Mouse (Mus musculus) small intestine, adult 2 months (tissue): Measurements from ENCODE around the gene Slco3a1. TPM values are rescaled to one million over a fixed set of nuclear protein-coding genes. Genes with fewer than 3 reads are reported as not detected.

ENCODE experiments used
- H3K27ac ChIP-seq: fragments of 200-500 bp; 2 replicates; pipeline ENCODE4 v1.5.1; 2012; ENCODE audit warnings: low read depth, low read length, control low read depth, inconsistent platforms; ENCODE audit not compliant: insufficient read depth
- H3K27me3 ChIP-seq: fragments of 200-500 bp; 2 replicates; pipeline ENCODE4 v1.6.1; 2012; ENCODE audit warnings: mild to moderate bottlenecking, moderate library complexity, low read length, inconsistent platforms; ENCODE audit not compliant: control insufficient read depth, insufficient read depth
- H3K36me3 ChIP-seq: fragments of 200-500 bp; 2 replicates; pipeline ENCODE4 v1.6.1; 2012; ENCODE audit warnings: mild to moderate bottlenecking, low read length, control low read depth, inconsistent platforms; ENCODE audit not compliant: control insufficient read depth, insufficient read depth
- H3K4me1 ChIP-seq: fragments of 200-500 bp; 2 replicates; pipeline ENCODE4 v1.6.1; 2012; ENCODE audit warnings: low read length, inconsistent platforms, mixed read lengths; ENCODE audit not compliant: control insufficient read depth, insufficient read depth, insufficient read length
- H3K4me3 ChIP-seq: fragments of 200-500 bp; 2 replicates; pipeline ENCODE4 v1.5.1; 2012; ENCODE audit warnings: low read depth, mild to moderate bottlenecking, control low read depth, inconsistent platforms, low read length, moderate library complexity
- CTCF ChIP-seq: fragments of 200-500 bp; IDR thresholded peaks from 2 replicates; pipeline ENCODE4 v1.5.1; 2012; ENCODE audit warnings: low read depth, mild to moderate bottlenecking, control low read depth, inconsistent platforms, low read length, moderate library complexity, mixed read lengths; ENCODE audit not compliant: insufficient replicate concordance, insufficient read length; ENCODE audit errors: extremely low read depth
- POLR2A ChIP-seq: fragments of 200-500 bp; IDR thresholded peaks from 2 replicates; pipeline ENCODE4 v1.6.1; 2012; ENCODE audit warnings: low read depth, mild to moderate bottlenecking, control low read depth, inconsistent platforms, low read length, moderate library complexity
- WGBS: fragments of 180-500 bp; shearing (Covaris S2); methylation state at CpG from one replicate; pipeline ENCODE4 v1.1.7; 2018; 5-methylcytosine and 5-hydroxymethylcytosine counted together
- polyA plus RNA-seq: library from polyadenylated mRNA; depleted of rRNA; stranded (reverse); fragments of >200 nt; gene quantifications from 2 replicates; pipeline ENCODE4 v1.2.3, GENCODE M21; 2012

Slco3a1 gene
- polyA plus RNA-seq, 1 experiment: 15.3 TPM

- 83% methylated on average over 3 of the region's 3 CpGs for WGBS
- H3K36me3 ChIP-seq: no peaks in the 10 kb centered on the region
- TF ChIP-seq CTCF: no peak
- TF ChIP-seq POLR2A: no peak
- no peak overlapping the region for H3K4me3 ChIP-seq
- no peaks in the 10 kb centered on the region for H3K27me3 ChIP-seq
- no peak overlapping the region for H3K27ac ChIP-seq
- no peaks in the 10 kb centered on the region; the same call in 1 of the 2 replicates for H3K4me1 ChIP-seq
Measured at GRCm38 (mm10) chr7:74429252-74429651, 125.3 kb downstream of the Slco3a1 start.

- no peaks in the 10 kb centered on the region for H3K36me3 ChIP-seq
- no peak for TF ChIP-seq POLR2A
- no peak for TF ChIP-seq CTCF
- peaks cover 17% of the 10 kb centered on the region; the same call in 1 of the 2 replicates for H3K4me1 ChIP-seq
- no peaks in the 10 kb centered on the region for H3K27me3 ChIP-seq
- WGBS: 73% methylated on average over 1 of the region's 1 CpGs
- no peak overlapping the region for H3K4me3 ChIP-seq
- no peak overlapping the region for H3K27ac ChIP-seq
Measured at GRCm38 (mm10) chr7:74427135-74427534, 127.4 kb downstream of the Slco3a1 start.

GRCm38 (mm10) chr7:74425941-74426340, 128.6 kb downstream of the Slco3a1 start:
- Histone ChIP-seq H3K27me3 (no peaks in the 10 kb centered on the region), H3K4me3 (no peak overlapping the region), H3K4me1 (peaks cover 21% of the 10 kb centered on the region; the same call in 1 of the 2 replicates), H3K36me3 (no peaks in the 10 kb centered on the region), H3K27ac (no peak overlapping the region)
- 89% methylated on average over 1 of the region's 1 CpGs for WGBS
- TF ChIP-seq CTCF (no peak), POLR2A (no peak)

- Histone ChIP-seq H3K4me1 (peaks cover 23% of the 10 kb centered on the region; the same call in 1 of the 2 replicates), H3K4me3 (no peak overlapping the region), H3K36me3 (no peaks in the 10 kb centered on the region), H3K27ac (no peak overlapping the region), H3K27me3 (no peaks in the 10 kb centered on the region)
- TF ChIP-seq CTCF (no peak), POLR2A (no peak)
- WGBS: 19% methylated on average over 9 of the region's 9 CpGs
Measured at GRCm38 (mm10) chr7:74423928-74424850, 130.4 kb downstream of the Slco3a1 start.

- Histone ChIP-seq H3K27me3 (no peaks in the 10 kb centered on the region), H3K4me1 (peaks cover 23% of the 10 kb centered on the region; the same call in 1 of the 2 replicates), H3K36me3 (no peaks in the 10 kb centered on the region), H3K27ac (no peak overlapping the region), H3K4me3 (no peak overlapping the region)
- WGBS: 47% methylated on average over 3 of the region's 3 CpGs
- TF ChIP-seq POLR2A (no peak), CTCF (no peak)
Measured at GRCm38 (mm10) chr7:74423316-74423715, 131.3 kb downstream of the Slco3a1 start.

- H3K27ac ChIP-seq: no peak overlapping the region
Measured at GRCm38 (mm10) chr7:74422731-74423130, 131.8 kb downstream of the Slco3a1 start.

GRCm38 (mm10) chr7:74422002-74422401, 132.6 kb downstream of the Slco3a1 start:
- no peak overlapping the region for H3K27ac ChIP-seq
- H3K4me1 ChIP-seq: peaks cover 26% of the 10 kb centered on the region; the same call in 1 of the 2 replicates
- WGBS: 31% methylated on average over 13 of the region's 13 CpGs

More at GRCm38 (mm10) chr7:74422731-74423130, 131.8 kb downstream of the Slco3a1 start:
- 31% methylated on average over 2 of the region's 2 CpGs for WGBS
- H3K4me3 ChIP-seq: no peak overlapping the region
- H3K4me1 ChIP-seq: peaks cover 23% of the 10 kb centered on the region; the same call in 1 of the 2 replicates
- no peaks in the 10 kb centered on the region for H3K36me3 ChIP-seq
- TF ChIP-seq POLR2A (no peak), CTCF (no peak)
- no peaks in the 10 kb centered on the region for H3K27me3 ChIP-seq

More at GRCm38 (mm10) chr7:74422002-74422401, 132.6 kb downstream of the Slco3a1 start:
- H3K27me3 ChIP-seq: no peaks in the 10 kb centered on the region
- H3K4me3 ChIP-seq: no peak overlapping the region
- H3K36me3 ChIP-seq: no peaks in the 10 kb centered on the region
- no peak for TF ChIP-seq CTCF
- no peak for TF ChIP-seq POLR2A
